Mouse (Mus musculus) heart, embryonic 16.5 days (tissue): Measurements from ENCODE around the gene Chn2. TPM values are rescaled to one million over a fixed set of nuclear protein-coding genes. Genes with fewer than 3 reads are reported as not detected.

Experiments
- ATAC-seq: fragments of 200-750 bp; cut with Nextera tagmentation; replicated peaks from 2 replicates; pipeline ENCODE4 v1.8.0; 2017; ENCODE audit warnings: moderate number of reproducible peaks; ENCODE audit not compliant: insufficient read depth, low FRiP score; ENCODE audit errors: extremely low read depth
- H3K27ac ChIP-seq: fragments of 300-500 bp; sonication (generic); 2 replicates; pipeline ENCODE4 v1.5.1; 2014; ENCODE audit warnings: mild to moderate bottlenecking, low read length, control low read depth, moderate library complexity
- H3K27me3 ChIP-seq: fragments of 300-500 bp; sonication (generic); 2 replicates; pipeline ENCODE4 v1.6.1; 2014; ENCODE audit warnings: low read length, mixed read lengths; ENCODE audit not compliant: control insufficient read depth, insufficient read depth
- H3K36me3 ChIP-seq: fragments of 300-500 bp; sonication (generic); 2 replicates; pipeline ENCODE4 v1.6.1; 2014; ENCODE audit not compliant: control insufficient read depth, insufficient read depth
- H3K4me1 ChIP-seq: fragments of 300-500 bp; sonication (generic); 2 replicates; pipeline ENCODE4 v1.6.1; 2014; ENCODE audit warnings: low read length, mixed read lengths; ENCODE audit not compliant: control insufficient read depth, insufficient read depth
- H3K4me2 ChIP-seq: fragments of 300-500 bp; sonication (generic); 2 replicates; pipeline ENCODE4 v1.6.1; 2014; ENCODE audit warnings: low read depth, mild to moderate bottlenecking, control low read depth, low read length
- H3K4me3 ChIP-seq: fragments of 300-500 bp; sonication (generic); 2 replicates; pipeline ENCODE4 v1.5.1; 2014; ENCODE audit warnings: mild to moderate bottlenecking, control low read depth, low read length
- H3K9ac ChIP-seq: fragments of 300-500 bp; sonication (generic); 2 replicates; pipeline ENCODE4 v1.6.1; 2014; ENCODE audit warnings: low read length, control low read depth
- H3K9me3 ChIP-seq: fragments of 300-500 bp; sonication (generic); replicated peaks from 2 replicates; pipeline ENCODE4 v1.6.1; 2016; ENCODE audit warnings: low read length; ENCODE audit not compliant: control insufficient read depth
- WGBS: fragments of 180-500 bp; shearing (Covaris S2); extraction: QIAGEN DNeasy Blood & Tissue Kit; methylation state at CpG from one replicate; pipeline ENCODE4 v1.1.7; 2014; 5-methylcytosine and 5-hydroxymethylcytosine counted together
- polyA plus RNA-seq: library from polyadenylated mRNA; unstranded; fragments of >200 nt; fragmentation: Nextera tagmentation; extraction: Ambion mirVana; gene quantifications from 2 replicates; pipeline ENCODE4 v1.2.1, GENCODE M21; 2015

Gene Chn2
- polyA plus RNA-seq, 1 experiment from 2014 or later, result 5.4 TPM

- Histone ChIP-seq H3K4me3 (no peak overlapping the region), H3K4me1 (peaks cover 19% of the 10 kb centered on the region), H3K9me3 (no peaks in the 10 kb centered on the region; the same call in 1 of the 2 replicates), H3K36me3 (no peaks in the 10 kb centered on the region), H3K4me2 (no peak overlapping the region), H3K27me3 (no peaks in the 10 kb centered on the region), H3K27ac (peak overlapping the region; percentile 45), H3K9ac (no peak overlapping the region)
- WGBS, result 42% methylated on average over 11 of the region's 11 CpGs
- peak; percentile 33; the same call in 1 of the 2 replicates for ATAC-seq
Measured at GRCm38 (mm10) chr6:54279391-54279790, 240.0 kb downstream of the Chn2 start.

GRCm38 (mm10) chr6:54280248-54280647, 240.9 kb downstream of the Chn2 start:
- no peaks in the 10 kb centered on the region for H3K36me3 ChIP-seq
- H3K4me2 ChIP-seq, result no peak overlapping the region
- H3K4me3 ChIP-seq, result no peak overlapping the region
- WGBS, result 74% methylated on average over 6 of the region's 6 CpGs
- H3K9ac ChIP-seq, result no peak overlapping the region
- ATAC-seq, result no peak
- H3K27ac ChIP-seq, result no peak overlapping the region
- no peaks in the 10 kb centered on the region for H3K27me3 ChIP-seq
- H3K4me1 ChIP-seq, result peaks cover 19% of the 10 kb centered on the region
- no peaks in the 10 kb centered on the region; the same call in 1 of the 2 replicates for H3K9me3 ChIP-seq

GRCm38 (mm10) chr6:54283299-54283698, 243.9 kb downstream of the Chn2 start:
- no peaks in the 10 kb centered on the region for H3K9me3 ChIP-seq
- WGBS, result 73% methylated on average over 1 of the region's 1 CpGs
- H3K9ac ChIP-seq, result no peak overlapping the region
- H3K27me3 ChIP-seq, result no peaks in the 10 kb centered on the region
- H3K4me2 ChIP-seq, result no peak overlapping the region
- no peak overlapping the region for H3K27ac ChIP-seq
- no peaks in the 10 kb centered on the region for H3K36me3 ChIP-seq
- no peak overlapping the region for H3K4me3 ChIP-seq
- H3K4me1 ChIP-seq, result peaks cover 13% of the 10 kb centered on the region
- no peak for ATAC-seq

- 0 out of 2 replicates have a peak, but pooled peaks cover 6% of the 10 kb centered on the region for H3K4me1 ChIP-seq
- H3K9me3 ChIP-seq, result no peaks in the 10 kb centered on the region
- H3K4me2 ChIP-seq, result no peak overlapping the region
- H3K36me3 ChIP-seq, result no peaks in the 10 kb centered on the region
- no peak overlapping the region for H3K9ac ChIP-seq
- no peaks in the 10 kb centered on the region for H3K27me3 ChIP-seq
- H3K4me3 ChIP-seq, result no peak overlapping the region
- ATAC-seq, result no peak
- WGBS, result 65% methylated on average over 12 of the region's 12 CpGs
- no peak overlapping the region for H3K27ac ChIP-seq
Measured at GRCm38 (mm10) chr6:54284167-54284711, 244.9 kb downstream of the Chn2 start.

GRCm38 (mm10) chr6:54286813-54287212, 247.5 kb downstream of the Chn2 start:
- no peak overlapping the region for H3K4me2 ChIP-seq
- H3K36me3 ChIP-seq, result no peaks in the 10 kb centered on the region
- H3K4me1 ChIP-seq, result 0 out of 2 replicates have a peak, but pooled peaks cover 3% of the 10 kb centered on the region
- no peak overlapping the region for H3K27ac ChIP-seq
- no peak for ATAC-seq
- H3K4me3 ChIP-seq, result no peak overlapping the region
- no peak overlapping the region for H3K9ac ChIP-seq
- 78% methylated on average over 5 of the region's 5 CpGs for WGBS
- no peaks in the 10 kb centered on the region for H3K27me3 ChIP-seq
- no peaks in the 10 kb centered on the region for H3K9me3 ChIP-seq

GRCm38 (mm10) chr6:54289774-54290500, 250.6 kb downstream of the Chn2 start:
- Histone ChIP-seq H3K27ac (no peak overlapping the region), H3K36me3 (no peaks in the 10 kb centered on the region), H3K4me2 (no peak overlapping the region), H3K4me3 (no peak overlapping the region), H3K27me3 (no peaks in the 10 kb centered on the region), H3K4me1 (0 out of 2 replicates have a peak, but pooled peaks cover 3% of the 10 kb centered on the region), H3K9ac (no peak overlapping the region), H3K9me3 (no peaks in the 10 kb centered on the region)
- ATAC-seq, result no peak
- 58% methylated on average over 10 of the region's 10 CpGs for WGBS

GRCm38 (mm10) chr6:54297231-54297630, 257.9 kb downstream of the Chn2 start:
- no peaks in the 10 kb centered on the region for H3K9me3 ChIP-seq
- peak; percentile 49; the same call in 1 of the 2 replicates for ATAC-seq

GRCm38 (mm10) chr6:54299417-54299816, 260.1 kb downstream of the Chn2 start:
- 66% methylated on average over 2 of the region's 2 CpGs for WGBS
- H3K36me3 ChIP-seq, result no peaks in the 10 kb centered on the region

More at GRCm38 (mm10) chr6:54297231-54297630, 257.9 kb downstream of the Chn2 start:
- no peak overlapping the region for H3K4me3 ChIP-seq
- H3K36me3 ChIP-seq, result no peaks in the 10 kb centered on the region
- H3K4me2 ChIP-seq, result no peak overlapping the region
- no peaks in the 10 kb centered on the region for H3K4me1 ChIP-seq
- 63% methylated on average over 2 of the region's 2 CpGs for WGBS
- H3K9ac ChIP-seq, result no peak overlapping the region
- peak overlapping the region; percentile 58 for H3K27ac ChIP-seq
- H3K27me3 ChIP-seq, result no peaks in the 10 kb centered on the region

GRCm38 (mm10) chr6:54305777-54306176, 266.4 kb downstream of the Chn2 start:
- H3K27ac ChIP-seq, result no peak overlapping the region
- no peak overlapping the region for H3K4me3 ChIP-seq
- no peaks in the 10 kb centered on the region for H3K36me3 ChIP-seq
- H3K9ac ChIP-seq, result no peak overlapping the region
- no peak overlapping the region for H3K4me2 ChIP-seq
- ATAC-seq, result no peak
- no peaks in the 10 kb centered on the region for H3K9me3 ChIP-seq
- WGBS, result 68% methylated on average over 1 of the region's 1 CpGs
- no peaks in the 10 kb centered on the region for H3K27me3 ChIP-seq
- H3K4me1 ChIP-seq, result no peaks in the 10 kb centered on the region

More at GRCm38 (mm10) chr6:54299417-54299816, 260.1 kb downstream of the Chn2 start:
- no peak overlapping the region for H3K4me2 ChIP-seq
- H3K4me1 ChIP-seq, result no peaks in the 10 kb centered on the region
- no peak overlapping the region for H3K4me3 ChIP-seq
- no peaks in the 10 kb centered on the region for H3K27me3 ChIP-seq
- H3K9ac ChIP-seq, result no peak overlapping the region
- peak overlapping the region; percentile 71 for H3K27ac ChIP-seq
- peak; percentile 87 for ATAC-seq
- no peaks in the 10 kb centered on the region for H3K9me3 ChIP-seq
